Mouse (Mus musculus) ES-E14 (cell line): ENCODE measurements around the gene Mboat2. TPM values are rescaled to one million over a fixed set of nuclear protein-coding genes. Genes with fewer than 3 reads are reported as not detected.

Source experiments
- DNase-seq: peaks from one replicate; pipeline ENCODE4 v3.0.0-alpha.2; 2013; ENCODE audit warnings: low read depth, low spot score
- H3K27ac ChIP-seq: 2 replicates; pipeline ENCODE4 v1.5.1; 2012; ENCODE audit warnings: low read depth, mild to moderate bottlenecking, low read length, moderate library complexity, mixed read lengths; ENCODE audit not compliant: poor library complexity, insufficient read depth, severe bottlenecking
- H3K36me3 ChIP-seq: 2 replicates; pipeline ENCODE4 v1.6.1; 2012; ENCODE audit warnings: mild to moderate bottlenecking, low read length, moderate library complexity, mixed read lengths; ENCODE audit not compliant: control insufficient read depth, poor library complexity, insufficient read depth, severe bottlenecking
- H3K4me1 ChIP-seq, 2 experiments: fragments of 150-350 bp in 1 of 2; sonication (generic) in 1 of 2; 2 replicates each; pipeline ENCODE4 v1.6.1; 2012; ENCODE audit warnings: low read length in 2 of 2, mild to moderate bottlenecking in 1 of 2, mixed read lengths in 1 of 2; ENCODE audit not compliant: control insufficient read depth in 2 of 2, insufficient read depth in 2 of 2, poor library complexity in 1 of 2
- H3K4me3 ChIP-seq, 2 experiments: fragments of 150-350 bp in 1 of 2; sonication (generic) in 1 of 2; 2 replicates each; pipeline ENCODE4 v1.5.1; 2012; ENCODE audit warnings: low read length in 2 of 2, low read depth in 1 of 2, mild to moderate bottlenecking in 1 of 2, mixed read lengths in 1 of 2; ENCODE audit not compliant: insufficient read depth in 1 of 2, poor library complexity in 1 of 2, severe bottlenecking in 1 of 2
- H3K9ac ChIP-seq: 2 replicates; pipeline ENCODE4 v1.6.1; 2012; ENCODE audit warnings: low read depth, mild to moderate bottlenecking, low read length, mixed read lengths; ENCODE audit not compliant: poor library complexity, insufficient read depth, severe bottlenecking
- H3K9me3 ChIP-seq: fragments of 150-350 bp; sonication (generic); 2 replicates; pipeline ENCODE4 v1.6.1; 2012; ENCODE audit warnings: low read depth, mild to moderate bottlenecking, low read length; ENCODE audit not compliant: control insufficient read depth, insufficient read depth
- CHD2 ChIP-seq: IDR thresholded peaks from 2 replicates; pipeline ENCODE4 v1.6.1; 2014; ENCODE audit warnings: mild to moderate bottlenecking, low read depth, low read length, inconsistent platforms
- HCFC1 ChIP-seq: IDR thresholded peaks from 2 replicates; pipeline ENCODE4 v1.6.1; 2012; ENCODE audit warnings: low read length, inconsistent platforms, borderline replicate concordance; ENCODE audit not compliant: insufficient read depth
- MAFK ChIP-seq: IDR thresholded peaks from 2 replicates; pipeline ENCODE4 v1.6.1; 2014; ENCODE audit warnings: mild to moderate bottlenecking, low read depth, low read length, inconsistent platforms; ENCODE audit not compliant: insufficient read depth
- ZC3H11A ChIP-seq: IDR thresholded peaks from 2 replicates; pipeline ENCODE4 v1.6.1; 2012; ENCODE audit warnings: low read depth, mild to moderate bottlenecking, inconsistent platforms, low read length, borderline replicate concordance
- ZNF384 ChIP-seq: IDR thresholded peaks from 2 replicates; pipeline ENCODE4 v1.6.1; 2012; ENCODE audit warnings: low read depth, low read length, inconsistent platforms
- in situ Hi-C, 2 experiments: fragments of 600-800 bp; cut with MboI; formaldehyde crosslinking; loops; one replicate each; pipeline ENCODE4 v1.15.1; 2025; ENCODE audit warnings: low sequenced_read_pairs in 2 of 2, inconsistent platforms in 1 of 2; ENCODE audit not compliant: unreplicated experiment in 2 of 2
- total RNA-seq: library from RNA; depleted of rRNA; stranded (reverse); fragments of 300-350 nt; gene quantifications from 2 replicates; pipeline ENCODE4 v1.2.3, GENCODE M21; 2012

Gene Mboat2
- total RNA-seq, 1 experiment = 16.0 TPM

- in situ Hi-C loops = no loop called here
- DNase-seq = no peak
- peaks cover 5% of the 10 kb centered on the region; the same call in 1 of the 2 replicates for H3K36me3 ChIP-seq
- H3K27ac ChIP-seq = no peak overlapping the region
- no peak overlapping the region for H3K9ac ChIP-seq
- H3K9me3 ChIP-seq = no peaks in the 10 kb centered on the region
- TF ChIP-seq MAFK (no peak), HCFC1 (no peak), CHD2 (no peak), ZC3H11A (no peak), ZNF384 (no peak)
- no peak overlapping the region for H3K4me3 ChIP-seq
- no peaks in the 10 kb centered on the region for H3K4me1 ChIP-seq
These were observed 79.0 kb downstream of the Mboat2 start for GRCm38 (mm10) chr12:24909679-24910078.

- no peak for DNase-seq
- Histone ChIP-seq H3K4me3 (no peak overlapping the region), H3K36me3 (peaks cover 5% of the 10 kb centered on the region; the same call in 1 of the 2 replicates), H3K9me3 (no peaks in the 10 kb centered on the region), H3K4me1 (no peaks in the 10 kb centered on the region), H3K27ac (no peak overlapping the region), H3K9ac (no peak overlapping the region)
- in situ Hi-C loops = no loop called here
- no peak for TF ChIP-seq ZC3H11A
- no peak for TF ChIP-seq CHD2
- no peak for TF ChIP-seq HCFC1
- no peak for TF ChIP-seq MAFK
- TF ChIP-seq ZNF384 = no peak
These were observed 81.5 kb downstream of the Mboat2 start for GRCm38 (mm10) chr12:24912174-24912573.

GRCm38 (mm10) chr12:24912876-24913275 lies 82.2 kb downstream of the Mboat2 start:
- DNase-seq = no peak
- peaks cover 5% of the 10 kb centered on the region; the same call in 1 of the 2 replicates for H3K36me3 ChIP-seq
- in situ Hi-C loops = no loop called here
- H3K9ac ChIP-seq = no peak overlapping the region
- no peak overlapping the region for H3K4me3 ChIP-seq
- TF ChIP-seq HCFC1 (no peak), MAFK (no peak), ZNF384 (no peak), CHD2 (no peak), ZC3H11A (no peak)
- H3K4me1 ChIP-seq = no peaks in the 10 kb centered on the region
- no peak overlapping the region for H3K27ac ChIP-seq
- no peaks in the 10 kb centered on the region for H3K9me3 ChIP-seq

GRCm38 (mm10) chr12:24918575-24919262 lies 88.0 kb downstream of the Mboat2 start:
- H3K9ac ChIP-seq = no peak overlapping the region
- H3K4me3 ChIP-seq = no peak overlapping the region
- in situ Hi-C loops = no loop called here
- H3K4me1 ChIP-seq = no peaks in the 10 kb centered on the region
- H3K27ac ChIP-seq = no peak overlapping the region
- TF ChIP-seq ZC3H11A (no peak), ZNF384 (no peak), CHD2 (no peak), MAFK (no peak), HCFC1 (no peak)
- H3K9me3 ChIP-seq = no peaks in the 10 kb centered on the region
- no peak for DNase-seq
- H3K36me3 ChIP-seq = no peaks in the 10 kb centered on the region; the same call in 1 of the 2 replicates
